Mouse (Mus musculus) regulatory T cell (primary cell): ENCODE measurements around the gene Rnf20.

ENCODE experiments used
- in situ Hi-C: fragments of 300-600 bp; cut with MboI, MseI; formaldehyde crosslinking; loops from one replicate; pipeline ENCODE4 v1.15.1; 2025; ENCODE audit warnings: high pct_unique_total_duplicates

The Rnf20 gene

GRCm38 (mm10) chr4:49639913-49640312, 8.1 kb downstream of the Rnf20 start:
- in situ Hi-C loops: loop anchor here (10.0 kb wide), 1 partner anchor 1185 kb away; no protein-coding TSS in a partner anchor

GRCm38 (mm10) chr4:49659421-49659820, 27.6 kb downstream of the Rnf20 start:
- in situ Hi-C loops: no loop called here

- in situ Hi-C loops: no loop called here
Observed at GRCm38 (mm10) chr4:49661664-49662063, 29.9 kb downstream of the Rnf20 start.

GRCm38 (mm10) chr4:49662231-49662630, 30.4 kb downstream of the Rnf20 start:
- in situ Hi-C loops: no loop called here

GRCm38 (mm10) chr4:49664850-49665249, 33.0 kb downstream of the Rnf20 start:
- in situ Hi-C loops: no loop called here

GRCm38 (mm10) chr4:49676071-49676470, 44.3 kb downstream of the Rnf20 start:
- in situ Hi-C loops: no loop called here

GRCm38 (mm10) chr4:49676790-49677189, 45.0 kb downstream of the Rnf20 start:
- in situ Hi-C loops: no loop called here

GRCm38 (mm10) chr4:49680171-49680875, 48.5 kb downstream of the Rnf20 start:
- in situ Hi-C loops: no loop called here

- in situ Hi-C loops: no loop called here
Observed at GRCm38 (mm10) chr4:49681812-49682211, 50.0 kb downstream of the Rnf20 start, which contains the start of gene Ppp3r2. Gene Ppp3r2 (minus strand): TSS chr4:49682024.

GRCm38 (mm10) chr4:49688594-49689288, 56.9 kb downstream of the Rnf20 start:
- in situ Hi-C loops: no loop called here

- in situ Hi-C loops: no loop called here
Observed at GRCm38 (mm10) chr4:49691405-49692194, 59.8 kb downstream of the Rnf20 start.
